Mouse (Mus musculus): ENCODE results near the gene Ctnna2.

Ctnna2 gene

DNA sequence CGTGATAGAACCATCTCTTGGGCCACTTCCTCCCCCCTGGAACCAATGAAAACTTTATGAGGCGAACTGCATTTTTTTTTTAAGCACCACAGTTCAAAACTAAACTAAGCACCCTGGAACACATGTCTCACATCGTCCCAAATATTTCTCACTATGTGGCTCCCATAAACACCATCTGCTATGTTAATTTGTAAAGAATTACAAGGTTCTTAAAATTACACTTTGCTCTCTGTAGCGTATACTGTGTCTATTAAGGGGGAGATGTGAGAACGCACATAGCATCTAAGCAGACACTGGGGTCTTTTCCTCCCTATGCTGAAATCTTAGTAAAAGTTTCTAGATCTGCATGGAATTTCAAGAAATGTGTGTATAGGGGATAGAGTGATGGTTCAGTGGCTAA is 822.5 kb downstream of the Ctnna2 start:
- DNase-seq (ENCODE audit: low spot score), result no peak

DNA sequence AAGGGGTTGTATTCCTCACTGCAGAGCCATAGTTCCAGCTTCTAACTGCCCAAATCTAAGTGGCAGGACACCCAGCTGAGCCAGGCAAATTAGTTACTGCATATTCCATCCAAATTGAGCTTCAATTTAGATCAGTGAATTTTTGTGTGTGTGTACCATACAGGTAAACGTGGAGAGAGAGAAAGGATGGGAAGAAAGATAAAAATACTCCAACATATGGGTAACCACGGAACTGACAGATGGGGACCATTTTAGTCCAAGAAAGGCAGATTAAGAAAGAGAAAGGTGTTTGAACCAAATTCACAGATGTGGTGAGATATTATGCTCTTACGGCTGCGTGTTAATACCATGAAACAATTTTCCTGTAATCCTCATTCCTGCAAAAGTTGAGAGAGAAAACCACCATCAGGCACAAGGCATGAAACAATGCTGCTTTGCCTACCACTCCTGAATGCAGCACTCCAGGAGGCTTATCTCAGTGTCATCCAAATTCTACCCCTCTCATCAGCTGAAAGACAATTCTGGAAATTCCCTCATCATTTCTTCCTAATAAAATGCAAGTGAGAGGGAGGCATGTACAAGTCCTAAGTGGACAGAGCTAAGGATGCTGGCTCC is 840.1 kb downstream of the Ctnna2 start:
- no peak for DNase-seq (ENCODE audit: low spot score)

DNA sequence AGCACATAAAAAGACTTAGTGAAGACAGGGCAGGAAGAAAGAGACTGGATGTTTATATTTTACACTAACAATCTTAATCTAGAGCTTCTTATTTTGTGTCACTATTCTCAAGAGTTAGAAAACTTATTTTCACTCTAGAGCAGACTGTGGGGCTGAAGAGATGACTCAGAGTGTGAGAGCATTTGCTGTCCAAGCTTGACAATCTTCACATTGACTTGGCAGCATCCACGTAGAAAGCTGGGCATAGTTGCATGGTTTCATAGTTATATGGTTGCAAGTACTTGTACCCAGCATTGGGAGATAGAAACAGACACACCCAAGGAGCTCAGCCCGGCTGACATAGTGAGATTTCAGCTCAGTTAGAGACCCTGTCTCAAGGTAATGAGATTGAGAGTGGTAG is 858.6 kb downstream of the Ctnna2 start:
- DNase-seq (ENCODE audit: low spot score), result no peak

DNA sequence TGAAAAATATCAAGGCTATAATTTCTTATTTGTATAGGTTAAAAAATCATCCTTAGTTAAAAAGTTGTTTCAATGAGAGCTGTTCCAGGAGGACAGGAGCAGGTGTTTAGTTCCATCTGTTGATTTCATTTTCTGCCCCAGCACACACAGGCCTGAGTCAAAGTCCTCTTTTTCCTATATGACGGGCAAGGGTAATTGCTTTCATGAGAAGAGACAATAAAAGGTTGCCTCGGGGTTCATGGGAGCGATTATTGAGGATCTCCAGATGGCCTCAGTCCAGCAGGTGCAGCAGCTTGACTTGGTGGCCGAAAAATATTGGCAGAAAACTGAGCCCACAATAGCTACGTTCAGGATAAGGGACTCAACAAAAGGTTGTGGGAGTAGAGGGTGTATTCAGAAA is 859.0 kb downstream of the Ctnna2 start:
- DNase-seq (ENCODE audit: low spot score), result peak; percentile 13

DNA sequence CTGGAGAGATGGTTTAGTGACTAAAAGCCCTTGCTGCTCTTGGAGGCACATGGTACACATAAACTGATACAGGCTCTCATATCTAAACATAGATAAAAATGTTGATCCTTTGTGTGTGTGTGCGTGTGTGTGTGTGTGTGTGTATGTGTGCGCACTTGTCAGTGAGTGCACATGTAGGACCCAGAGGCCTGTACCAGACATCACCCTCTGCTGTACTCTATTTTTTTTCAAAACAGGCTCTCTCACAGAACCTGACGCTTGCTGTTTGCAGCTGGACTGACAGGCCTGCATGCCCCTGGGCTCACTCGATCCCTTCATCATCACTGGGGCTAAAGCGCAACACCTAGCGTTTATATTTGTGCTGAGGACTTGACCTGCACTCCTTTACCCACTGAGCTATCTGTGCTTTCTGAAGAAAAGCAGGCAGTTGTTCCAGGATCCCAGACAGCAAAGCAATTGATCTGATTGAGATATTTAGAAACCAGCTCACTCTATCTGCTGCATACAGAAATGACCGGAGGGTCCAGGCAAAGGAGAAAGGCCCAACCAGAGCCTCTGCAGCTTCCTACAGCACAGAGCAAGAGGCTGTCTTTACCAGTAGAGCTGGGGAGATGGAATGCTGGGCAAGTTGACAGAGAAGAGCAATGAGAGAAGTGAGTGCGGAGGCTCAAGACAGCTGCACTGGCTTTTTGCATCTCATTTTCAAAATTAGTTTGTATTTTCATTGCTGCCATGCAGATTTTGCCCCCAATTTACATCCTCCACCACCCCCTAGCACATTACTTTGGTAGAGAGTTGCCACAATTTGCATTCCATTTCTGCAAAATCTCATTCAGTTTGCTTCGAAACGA is 870.2 kb downstream of the Ctnna2 start:
- no peak for DNase-seq (ENCODE audit: low spot score)

DNA sequence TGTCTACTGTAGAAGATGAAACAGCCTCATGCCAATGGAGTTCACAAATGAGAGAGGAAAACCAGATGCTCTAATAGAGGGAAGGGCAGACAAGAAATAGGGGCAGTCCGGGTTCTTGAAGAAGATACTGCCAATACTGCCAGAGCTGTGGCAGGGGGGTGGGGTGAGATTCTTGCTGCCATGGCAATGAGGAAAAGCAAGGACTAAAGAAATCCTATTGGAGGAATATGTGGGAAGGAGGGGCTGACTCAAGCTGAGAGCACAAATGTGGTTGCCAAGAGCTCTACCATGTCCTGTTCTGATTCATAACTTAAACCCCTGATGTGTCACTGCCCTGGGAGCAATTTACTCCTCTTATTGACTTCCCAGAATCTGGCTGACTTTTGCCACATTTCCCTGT is 878.5 kb downstream of the Ctnna2 start:
- DNase-seq (ENCODE audit: low spot score), result peak; percentile 24

DNA sequence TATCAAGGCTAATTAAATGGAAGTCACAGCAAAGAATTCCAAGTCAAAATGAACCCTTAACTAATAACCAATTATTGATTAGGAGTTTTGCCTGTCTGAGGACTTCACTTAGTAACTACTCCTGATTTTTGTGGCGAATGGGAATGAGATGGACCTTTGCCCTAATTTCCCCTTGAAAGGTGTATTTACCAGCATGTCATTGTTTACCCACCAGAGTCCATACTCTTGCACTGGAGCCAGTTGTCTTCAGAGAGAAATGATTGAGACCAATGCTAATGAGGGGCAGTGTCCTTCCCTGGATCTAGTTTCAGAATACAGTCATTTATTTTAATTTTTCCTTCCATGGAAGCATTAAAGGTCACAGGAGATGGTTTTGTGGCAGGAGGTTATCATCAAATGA is 881.0 kb downstream of the Ctnna2 start:
- DNase-seq (ENCODE audit: low spot score), result no peak

DNA sequence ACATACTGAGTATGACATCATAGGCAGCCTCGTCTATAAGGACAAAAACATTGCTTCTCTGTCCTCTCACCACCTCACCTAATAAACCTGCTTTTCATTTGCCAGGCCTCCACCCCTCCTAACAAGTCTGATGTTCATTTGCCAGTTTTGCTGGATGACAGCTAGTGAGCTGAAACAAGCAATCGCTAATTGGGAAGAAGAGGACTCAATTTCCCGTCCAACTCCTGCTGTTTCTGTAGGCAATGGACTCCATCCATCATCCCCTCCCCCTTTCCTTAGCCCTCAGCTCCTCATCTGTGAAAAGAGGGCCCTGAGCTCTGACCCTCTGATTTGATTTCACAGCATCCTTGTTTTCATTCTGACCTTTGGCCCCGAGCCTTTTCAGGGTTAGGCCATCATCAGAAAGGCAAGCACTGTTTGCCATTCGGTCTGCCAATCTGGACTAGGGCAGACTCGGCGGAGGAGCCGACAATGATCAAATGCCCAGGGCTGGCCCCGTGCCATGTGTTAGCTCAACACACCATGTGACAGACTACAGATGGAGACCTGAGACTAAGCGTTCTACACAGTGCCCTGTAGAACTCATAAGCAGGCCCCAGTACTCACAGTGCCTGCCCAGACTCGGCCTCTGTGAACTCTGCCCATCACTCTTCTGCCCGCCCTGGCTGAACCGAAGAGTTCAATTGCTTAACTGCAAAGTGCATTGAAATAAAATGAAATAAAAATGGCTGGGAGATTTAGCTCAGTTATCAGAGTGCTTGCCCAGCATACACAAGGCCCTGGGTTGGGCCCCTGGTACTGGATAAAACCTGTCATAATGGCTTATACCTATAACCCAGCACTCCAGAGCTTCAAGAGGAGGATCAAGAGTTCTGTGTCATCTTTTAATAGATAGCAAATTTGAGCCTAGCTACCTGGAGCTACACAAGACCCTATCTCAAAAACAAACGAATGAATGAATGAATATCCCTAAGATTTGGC is 903.8 kb downstream of the Ctnna2 start:
- peak; percentile 82 for DNase-seq (ENCODE audit: low spot score)

DNA sequence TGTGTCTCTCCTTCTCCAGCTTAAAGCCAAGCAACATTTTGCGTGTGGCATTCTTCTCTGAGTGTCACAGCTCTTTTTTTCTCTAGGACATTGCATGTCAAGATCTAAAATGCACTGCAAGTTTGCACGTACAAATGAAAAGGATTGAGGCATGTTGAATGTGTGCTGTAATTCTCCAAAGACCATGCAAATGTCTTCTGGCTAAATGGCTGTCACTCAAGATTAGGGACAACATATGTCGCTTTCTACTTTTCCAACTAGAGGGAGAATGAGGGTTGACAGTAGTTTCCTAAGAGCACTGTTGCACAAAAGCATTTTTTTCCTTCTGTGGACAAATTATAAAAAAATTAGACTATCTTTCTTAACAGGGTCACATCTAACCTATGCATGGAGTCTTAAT is 909.9 kb downstream of the Ctnna2 start:
- DNase-seq (ENCODE audit: low spot score), result no peak

DNA sequence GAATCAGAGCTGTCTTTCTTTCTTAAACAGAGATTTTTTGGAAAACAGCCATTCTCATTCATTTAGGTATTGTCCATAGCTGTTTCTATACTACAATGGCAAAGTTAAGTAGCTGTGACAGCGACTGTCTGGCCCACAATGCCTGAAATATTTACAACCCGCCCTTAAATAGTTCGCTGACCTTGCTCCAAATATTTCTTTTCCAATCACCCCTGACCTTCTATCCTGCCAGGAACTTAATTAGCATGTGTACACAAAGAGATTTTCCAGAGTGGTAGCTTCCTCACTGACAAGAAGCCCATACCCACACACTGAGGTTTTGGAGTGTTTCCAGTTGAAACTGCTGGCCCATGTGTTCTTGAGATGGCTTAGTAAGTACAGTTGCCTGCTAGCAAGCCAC is 928.8 kb downstream of the Ctnna2 start:
- peak; percentile 74 for DNase-seq (ENCODE audit: low spot score)

DNA sequence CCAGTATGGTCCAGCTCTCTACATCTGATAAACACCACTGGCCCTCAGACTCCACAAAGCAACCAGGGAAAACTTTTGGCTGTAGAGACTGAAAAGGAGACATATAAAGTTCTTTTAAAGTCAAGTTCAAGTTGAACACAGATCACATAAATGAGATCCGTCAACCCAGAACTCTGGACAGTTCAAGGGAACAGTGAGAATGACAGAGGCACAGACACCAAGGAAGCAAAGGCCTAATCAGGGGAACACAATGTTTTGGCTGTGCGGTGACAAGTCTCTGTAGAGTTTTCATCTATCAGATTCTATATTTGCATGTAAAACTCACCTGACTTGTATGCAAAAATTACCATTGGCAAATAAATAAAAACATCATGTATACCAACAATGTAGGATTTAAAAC is 929.3 kb downstream of the Ctnna2 start:
- peak; percentile 40 for DNase-seq (ENCODE audit: low spot score)

DNA sequence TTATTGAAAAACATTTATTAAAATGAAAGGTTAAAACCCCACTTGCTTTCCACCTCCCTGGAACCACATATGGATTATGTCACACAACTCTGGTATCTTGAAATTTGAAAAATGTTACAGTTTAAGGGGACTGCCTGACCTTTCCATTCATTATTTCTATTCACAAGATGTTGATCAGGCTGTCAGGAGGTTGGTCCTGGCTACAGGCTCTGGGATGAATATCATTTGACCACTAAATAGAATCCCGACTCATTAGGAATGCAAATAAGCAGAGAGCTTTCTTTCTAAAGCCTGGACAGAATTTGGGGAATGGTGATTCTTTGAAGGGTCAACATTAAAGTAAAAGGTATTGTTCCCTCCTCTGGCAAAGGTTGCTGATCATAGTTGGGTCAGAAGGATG is 931.9 kb downstream of the Ctnna2 start:
- no peak for DNase-seq (ENCODE audit: low spot score)

DNA sequence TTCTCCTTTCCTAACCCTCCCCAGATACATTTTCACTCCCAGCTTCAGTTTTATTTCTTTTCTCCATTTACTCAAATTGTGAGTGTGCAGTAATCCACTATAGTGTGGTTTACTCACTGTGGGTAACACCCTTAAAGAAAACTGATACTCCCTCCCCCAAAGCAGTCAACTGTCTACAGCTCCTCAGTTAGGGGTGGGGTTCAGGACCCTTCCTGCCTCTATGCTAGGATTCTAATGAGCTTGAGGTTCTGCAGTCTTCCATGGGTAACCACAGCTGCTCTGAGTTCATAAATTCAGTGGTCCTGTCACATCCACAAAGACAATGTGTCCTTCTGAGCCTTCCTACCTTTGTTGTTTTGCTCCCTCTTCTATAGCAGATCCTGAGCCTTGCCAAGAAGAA is 954.4 kb downstream of the Ctnna2 start:
- DNase-seq (ENCODE audit: low spot score), result no peak

DNA sequence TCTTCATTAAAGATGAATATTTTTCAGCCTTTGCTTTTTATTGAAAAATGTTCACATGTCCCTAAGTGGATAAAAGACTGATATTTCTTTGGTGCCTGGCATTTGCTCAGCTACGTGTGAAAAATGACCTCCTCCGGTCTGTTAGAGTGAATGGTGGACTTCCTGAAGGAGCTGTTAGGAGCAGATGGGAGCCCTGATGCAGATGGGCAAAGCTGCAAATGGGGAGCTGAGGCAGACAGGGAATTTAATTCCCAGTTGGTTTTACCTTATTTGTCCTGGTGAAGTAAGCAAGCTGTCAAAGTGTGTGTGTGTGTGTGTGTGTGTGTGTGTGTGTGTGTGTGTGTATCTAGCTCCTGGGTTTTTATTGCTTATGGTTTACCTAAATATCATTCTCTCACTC is 966.3 kb downstream of the Ctnna2 start:
- no peak for DNase-seq (ENCODE audit: low spot score)

DNA sequence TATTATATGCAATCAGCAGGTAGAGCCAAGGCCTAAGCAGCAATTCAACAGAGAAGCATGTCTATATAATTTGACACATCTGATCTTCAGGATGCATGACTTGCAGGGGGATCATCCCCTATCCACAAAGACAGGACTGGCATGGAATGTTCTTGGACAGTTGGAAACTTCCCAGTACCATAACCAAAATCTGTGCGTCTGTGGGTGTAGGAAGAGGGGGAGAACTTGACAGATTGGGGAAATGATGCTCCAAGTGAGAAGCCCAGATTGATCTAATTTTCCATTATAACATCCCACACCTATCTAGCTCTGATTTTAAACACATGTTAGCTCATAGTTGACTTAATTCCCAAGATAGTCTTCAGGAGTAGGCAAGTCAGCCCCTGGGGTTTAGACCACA is 968.5 kb downstream of the Ctnna2 start:
- no peak for DNase-seq (ENCODE audit: low spot score)

DNA sequence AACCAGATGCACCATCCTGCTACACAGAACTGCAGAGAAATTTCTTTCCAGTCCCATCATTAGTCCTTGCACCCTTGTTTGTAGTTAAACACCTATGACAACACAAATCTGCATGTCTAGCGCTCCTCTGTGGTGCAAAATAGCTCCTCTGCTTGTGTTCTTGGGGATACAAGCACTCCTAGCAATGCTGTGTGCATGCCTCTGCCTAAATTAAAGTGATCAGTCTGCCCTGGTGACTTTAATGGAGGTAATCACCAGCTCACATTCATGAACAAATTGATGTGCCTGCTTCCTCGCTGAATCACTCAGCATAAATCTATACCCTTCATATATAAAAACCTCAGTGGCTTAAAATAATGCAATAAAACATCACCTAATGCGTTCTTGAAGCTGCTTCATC is 987.4 kb downstream of the Ctnna2 start:
- no peak for DNase-seq (ENCODE audit: low spot score)

DNA sequence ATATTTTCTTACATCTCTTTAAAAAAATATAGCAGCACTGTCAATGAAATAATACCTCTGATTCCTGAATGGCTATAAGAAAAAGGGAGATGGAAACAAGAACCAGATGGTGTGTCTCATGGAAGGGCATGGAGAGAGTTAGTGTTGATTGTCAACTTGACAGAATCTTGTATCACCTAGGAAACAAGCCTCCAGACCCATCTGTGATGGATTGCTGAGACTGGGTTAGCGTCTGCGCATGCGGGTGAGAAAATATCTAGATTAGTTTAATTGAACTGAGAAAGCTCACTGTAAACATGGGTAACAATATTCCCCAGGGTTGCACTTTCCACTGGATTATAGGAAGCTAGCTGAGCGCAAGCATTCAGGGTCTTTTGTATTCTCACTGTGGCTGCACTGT is 994.7 kb downstream of the Ctnna2 start:
- peak; percentile 4 for DNase-seq (ENCODE audit: low spot score)

DNA sequence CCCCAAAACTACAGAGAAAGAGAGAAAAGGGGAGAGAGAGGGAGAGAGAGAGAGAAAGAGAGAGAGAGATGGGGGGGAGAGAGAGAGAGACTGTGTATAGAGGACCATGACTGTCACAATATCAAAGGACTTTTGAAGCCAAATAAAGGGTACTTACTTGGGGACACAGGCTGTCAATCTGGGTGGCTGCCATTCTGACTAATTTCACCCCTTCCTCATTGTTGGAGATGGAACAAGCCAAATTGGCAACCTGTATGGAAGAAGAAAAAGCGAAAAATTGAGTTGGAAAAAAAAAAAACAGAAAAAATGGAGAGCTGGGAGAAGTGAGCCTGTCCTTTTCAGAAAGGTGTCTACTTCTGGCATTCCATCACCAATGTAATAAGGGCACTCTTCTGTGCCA is 997.8 kb downstream of the Ctnna2 start:
- DNase-seq (ENCODE audit: low spot score), result no peak

DNA sequence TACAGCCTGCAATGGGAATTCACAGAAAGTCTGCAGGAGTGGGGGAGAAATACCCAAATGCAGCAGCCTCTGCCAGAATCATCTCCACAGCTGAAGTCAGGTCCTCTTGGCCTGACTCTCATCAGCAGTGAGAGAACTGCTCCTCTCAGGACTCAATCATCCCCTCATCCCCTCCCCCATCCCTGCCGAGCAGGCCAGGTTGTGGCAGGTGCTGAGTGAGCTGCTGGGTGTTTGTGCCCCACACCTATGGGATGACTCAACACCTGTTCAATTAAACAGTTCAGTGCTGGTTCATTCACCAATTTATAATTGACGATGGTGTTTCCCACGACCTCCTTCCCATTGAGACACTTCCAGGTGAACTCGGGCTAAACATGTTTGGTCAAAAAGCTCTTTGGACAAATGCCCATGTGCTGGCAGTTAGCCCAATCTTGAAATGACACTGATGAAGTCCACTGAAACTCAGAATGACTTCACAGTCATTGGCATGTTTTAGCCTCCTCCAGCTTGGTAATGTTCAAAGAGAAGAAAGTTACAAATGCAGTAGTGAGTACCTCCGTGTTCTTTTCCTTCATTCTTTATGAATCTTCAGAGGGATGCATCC is 1000.1 kb downstream of the Ctnna2 start:
- DNase-seq (ENCODE audit: low spot score), result no peak

DNA sequence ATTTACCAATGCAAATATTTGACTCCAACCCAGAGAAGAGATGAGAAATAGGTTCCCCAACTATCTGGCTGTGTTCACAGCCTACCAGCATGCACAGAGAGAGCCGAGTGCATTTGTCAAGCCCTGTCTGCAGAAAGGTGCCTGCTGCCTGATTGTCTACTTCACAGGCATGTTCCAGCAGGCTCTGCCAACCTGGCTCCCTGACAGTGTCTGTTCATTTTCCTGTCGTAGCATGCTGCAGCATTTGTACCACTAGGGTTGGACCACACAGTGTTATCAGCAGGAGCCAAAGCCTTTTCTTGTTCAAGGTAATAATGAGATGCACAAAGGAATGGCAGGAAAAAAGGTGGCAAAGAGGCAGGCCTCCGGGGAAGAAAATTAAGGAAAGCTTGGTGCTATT is 1001.7 kb downstream of the Ctnna2 start:
- peak; percentile 3 for DNase-seq (ENCODE audit: low spot score)

DNA sequence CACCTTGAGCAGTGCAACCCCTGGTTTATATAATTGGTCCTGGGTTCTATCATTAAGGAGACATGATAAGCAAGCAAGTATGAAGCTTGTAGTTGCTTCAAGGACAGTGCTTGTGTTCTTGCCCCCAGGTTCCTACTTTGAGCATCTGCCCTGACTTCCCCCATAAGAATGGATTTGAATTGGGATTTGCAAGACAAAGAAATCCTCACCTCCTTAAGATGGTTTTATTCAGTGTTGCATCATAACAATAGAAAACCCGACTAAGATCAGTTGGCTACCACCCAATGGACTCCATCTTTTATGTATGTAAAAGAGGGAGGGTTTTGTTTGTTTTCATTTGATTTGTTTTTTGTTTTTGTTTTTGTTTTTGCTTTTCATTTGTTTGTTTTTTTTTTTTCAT is 1005.2 kb downstream of the Ctnna2 start:
- DNase-seq (ENCODE audit: low spot score), result no peak

DNA sequence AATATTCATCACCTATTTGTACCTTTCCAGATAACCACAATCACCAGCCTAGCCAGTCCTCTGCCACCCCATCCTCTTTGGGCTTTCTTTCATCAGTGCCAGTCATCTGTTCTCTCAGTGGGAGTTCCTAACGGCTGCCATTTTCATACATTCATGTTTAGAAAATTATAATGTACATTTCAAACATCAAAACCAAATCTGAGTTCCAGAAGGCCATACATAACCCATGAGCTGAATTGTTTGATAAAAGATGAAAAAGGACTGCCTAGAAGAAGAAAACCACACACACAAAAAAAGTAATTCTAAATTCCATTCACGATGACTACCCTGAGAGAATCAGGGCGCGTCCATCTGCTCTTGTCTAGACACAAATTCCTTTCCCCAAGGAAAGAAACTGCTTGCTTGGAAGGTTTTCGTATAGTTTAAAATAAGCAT is 1014.5 kb downstream of the Ctnna2 start:
- no peak for DNase-seq (ENCODE audit: low spot score)

Data from embryo, embryonic 10.5 days (tissue).